Mouse (Mus musculus) cerebellum, postnatal 36 days (tissue): ENCODE data around the gene Gsto2.
"Not testable (repeated sequence)": the region's sequence is repeated elsewhere in the genome, so short reads cannot be mapped to it uniquely, and the experiment has no call there.

Experiments
- DNase-seq, 2 experiments: peaks; one replicate each; pipeline ENCODE4 v3.0.0; 2021 to 2022; ENCODE audit warnings: mixed read lengths in 2 of 2

Gene Gsto2

DNA sequence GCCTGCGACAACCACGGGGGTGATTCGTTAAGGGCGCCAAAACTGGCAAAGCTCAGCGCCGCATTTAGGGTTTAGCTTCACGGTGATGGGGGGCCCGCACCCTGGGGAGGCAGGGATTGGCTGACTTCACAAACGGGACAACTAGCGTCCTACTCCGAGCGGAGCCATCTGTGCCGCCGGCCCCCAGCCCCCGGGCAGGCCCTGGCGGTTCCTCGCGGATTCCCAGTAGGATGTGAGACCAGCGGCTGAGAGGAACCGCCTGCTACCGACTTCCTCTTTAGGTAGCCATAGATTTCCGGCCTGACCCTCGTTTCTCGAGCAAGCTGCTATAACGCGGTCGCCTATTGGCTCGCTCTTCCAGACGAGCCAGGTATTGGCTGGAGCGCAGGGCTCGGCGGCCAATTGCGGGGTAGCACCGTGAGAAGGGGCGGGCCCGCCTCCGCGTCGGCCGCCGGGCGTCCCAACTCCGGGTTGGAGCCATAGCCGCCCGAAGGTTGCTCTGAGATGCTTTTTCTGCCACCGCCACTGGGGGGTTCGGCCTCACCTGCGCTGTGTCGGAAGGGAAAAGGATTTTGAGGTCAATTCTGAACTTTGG is at the start of gene Gsto2:
TSS of gene Gsto2 (plus strand) at position 182 of the 595 bp plus-strand sequence.
- DNase-seq: peak; percentile 92 to 95

GRCm38 (mm10) chr19:47817692-47818091 is 47.6 kb upstream of the Gsto2 start:
- no peak for DNase-seq

GRCm38 (mm10) chr19:47820832-47821493 is 44.4 kb upstream of the Gsto2 start:
- peak; percentile 72 to 73 for DNase-seq

DNA sequence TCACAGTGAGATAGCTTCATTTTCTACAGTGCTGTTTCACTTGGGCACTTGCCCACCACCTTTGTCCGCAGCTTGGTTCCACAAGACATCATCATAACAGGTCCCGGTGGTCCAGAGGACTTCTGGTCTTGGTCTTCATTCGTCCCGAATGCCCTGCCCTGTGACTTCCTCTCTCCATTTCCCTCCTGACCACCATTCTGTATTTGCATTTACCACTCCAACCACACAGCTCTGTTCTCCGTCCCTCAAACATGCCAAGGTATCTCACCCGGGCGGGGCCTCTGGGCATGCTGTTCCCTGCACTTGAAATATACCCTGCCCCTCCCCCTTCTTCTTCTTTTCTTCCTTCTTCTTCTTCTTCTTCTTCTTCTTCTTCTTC is 43.9 kb upstream of the Gsto2 start:
- DNase-seq: no peak

DNA sequence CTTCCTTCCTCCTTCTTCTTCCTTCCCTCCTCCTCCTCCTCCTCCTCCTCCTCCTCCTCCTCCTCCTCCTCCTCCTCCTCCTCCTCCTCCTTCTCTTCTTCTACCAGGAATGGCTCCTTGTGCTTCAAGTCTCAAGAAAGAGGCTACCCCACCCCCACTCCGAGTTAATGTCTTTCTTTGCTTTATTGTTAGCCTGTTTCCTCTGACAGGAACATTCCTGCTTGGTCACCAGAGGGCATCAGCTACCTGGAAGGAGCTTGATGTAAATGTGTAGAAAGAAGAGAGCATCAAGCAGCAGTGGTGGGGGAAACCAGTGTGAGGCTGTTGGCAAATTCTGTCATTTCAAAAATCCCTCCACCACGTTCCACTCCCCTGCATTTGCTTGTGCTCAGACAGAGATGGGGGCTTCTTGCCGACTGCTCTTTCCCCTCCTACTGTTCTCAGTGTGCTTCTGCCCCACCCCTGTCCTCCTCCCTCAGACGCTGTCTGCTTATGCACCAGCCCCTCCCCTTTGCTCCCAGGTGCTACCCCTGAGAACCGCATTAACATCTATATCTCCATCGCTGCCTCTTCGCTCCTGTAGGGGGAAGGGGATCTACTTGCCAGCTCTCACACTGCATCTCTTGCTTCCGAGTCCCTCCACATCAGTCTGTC is 43.1 kb upstream of the Gsto2 start:
- no peak for DNase-seq

DNA sequence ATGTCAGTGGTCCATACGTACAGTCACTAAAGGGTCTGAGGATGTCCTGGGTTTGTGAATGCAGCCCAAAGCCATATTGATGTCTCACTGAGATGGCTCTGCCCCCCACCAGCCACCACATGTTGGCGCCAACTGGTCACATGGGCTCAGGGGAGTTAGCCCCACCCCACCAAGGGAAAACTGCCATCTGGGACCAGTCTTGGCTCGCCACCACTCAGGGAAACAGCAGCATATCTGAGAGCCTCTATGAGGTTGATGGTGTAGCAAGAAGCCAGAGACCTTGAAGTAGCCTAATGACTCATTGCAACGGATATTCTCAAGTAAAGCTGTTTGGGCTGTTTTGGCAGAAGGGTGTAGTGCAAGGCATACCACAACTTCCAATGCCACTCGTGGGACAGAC is 41.3 kb upstream of the Gsto2 start:
- DNase-seq: no peak

- DNase-seq: no peak
Measured at GRCm38 (mm10) chr19:47829913-47830450, 35.4 kb upstream of the Gsto2 start.

DNA sequence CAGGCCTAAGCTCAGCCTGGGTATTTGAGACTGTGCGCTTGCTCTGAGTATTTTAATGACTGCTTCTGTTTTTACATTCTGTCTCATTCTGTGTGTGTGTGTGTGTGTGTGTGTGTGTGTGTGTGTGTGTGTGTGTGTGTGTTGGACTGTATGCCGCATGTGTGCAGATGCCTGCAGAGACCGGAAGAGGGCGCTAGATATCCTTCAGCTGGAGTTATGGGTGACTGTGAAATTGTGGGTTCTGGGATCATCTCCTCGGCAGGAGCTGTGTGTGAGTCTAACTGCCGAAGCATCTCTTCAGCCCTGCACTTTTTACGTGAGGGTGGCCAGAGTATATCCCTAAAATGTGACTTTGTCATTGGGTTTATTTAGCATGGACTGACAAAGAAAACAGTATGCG is 34.2 kb upstream of the Gsto2 start:
- no peak for DNase-seq

DNA sequence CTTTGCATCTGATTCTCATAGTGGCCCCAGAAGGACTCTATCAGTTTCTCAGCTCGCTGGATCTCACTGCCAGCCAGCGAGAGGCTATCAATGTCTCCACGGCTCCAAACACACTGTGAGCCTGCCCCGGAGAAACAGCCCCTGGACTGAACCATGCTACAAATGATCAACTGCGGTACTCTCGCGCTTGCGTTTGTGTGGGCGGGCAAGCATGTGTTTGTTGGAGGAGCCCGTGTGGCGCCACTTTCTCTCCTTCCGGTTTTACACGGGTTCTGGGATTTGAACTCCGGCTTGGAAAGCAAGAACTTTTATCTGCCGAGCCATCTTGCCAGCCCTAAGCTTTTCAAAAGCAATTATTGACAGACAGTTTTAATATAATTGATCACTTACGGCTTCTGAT is 33.0 kb upstream of the Gsto2 start:
- DNase-seq: no peak

DNA sequence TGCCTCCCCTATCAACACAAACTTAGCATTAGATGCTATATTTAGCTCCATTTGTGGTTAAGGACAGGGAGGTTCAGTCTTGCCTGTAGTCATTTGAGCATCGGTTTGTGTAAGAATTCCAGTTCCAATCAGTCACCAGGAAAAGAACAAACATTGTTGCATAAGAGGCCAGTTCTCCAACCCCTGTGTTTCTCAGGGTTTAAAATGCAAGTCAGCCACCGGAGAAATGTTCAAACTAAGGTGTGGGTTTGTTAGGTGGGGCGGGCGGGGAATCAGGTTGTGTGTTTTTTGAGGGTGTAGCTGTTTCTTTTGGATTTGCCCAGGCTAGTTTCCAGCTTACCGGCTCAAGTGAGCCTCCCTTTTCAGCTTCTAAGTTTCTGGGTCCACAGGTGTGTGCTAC is 30.7 kb upstream of the Gsto2 start:
- DNase-seq: no peak

DNA sequence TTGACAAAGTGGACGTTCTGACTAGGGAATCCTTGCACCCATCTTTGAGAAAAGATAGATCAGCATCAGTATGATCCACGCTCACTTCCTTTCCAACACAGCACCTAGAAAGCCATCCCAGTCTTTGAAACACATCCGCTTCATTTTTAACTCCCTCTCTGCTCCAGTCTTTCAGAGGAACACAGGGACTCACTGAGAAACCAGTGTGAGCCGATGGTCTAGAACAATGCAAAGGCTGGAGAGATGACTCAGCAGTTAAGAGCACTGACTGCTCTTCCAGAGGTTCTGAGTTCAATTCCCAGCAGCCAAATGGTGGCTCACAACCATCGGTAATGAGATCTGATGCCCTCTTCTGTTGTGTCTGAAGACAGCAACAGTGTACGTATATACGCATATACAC is 29.6 kb upstream of the Gsto2 start:
- no peak for DNase-seq

DNA sequence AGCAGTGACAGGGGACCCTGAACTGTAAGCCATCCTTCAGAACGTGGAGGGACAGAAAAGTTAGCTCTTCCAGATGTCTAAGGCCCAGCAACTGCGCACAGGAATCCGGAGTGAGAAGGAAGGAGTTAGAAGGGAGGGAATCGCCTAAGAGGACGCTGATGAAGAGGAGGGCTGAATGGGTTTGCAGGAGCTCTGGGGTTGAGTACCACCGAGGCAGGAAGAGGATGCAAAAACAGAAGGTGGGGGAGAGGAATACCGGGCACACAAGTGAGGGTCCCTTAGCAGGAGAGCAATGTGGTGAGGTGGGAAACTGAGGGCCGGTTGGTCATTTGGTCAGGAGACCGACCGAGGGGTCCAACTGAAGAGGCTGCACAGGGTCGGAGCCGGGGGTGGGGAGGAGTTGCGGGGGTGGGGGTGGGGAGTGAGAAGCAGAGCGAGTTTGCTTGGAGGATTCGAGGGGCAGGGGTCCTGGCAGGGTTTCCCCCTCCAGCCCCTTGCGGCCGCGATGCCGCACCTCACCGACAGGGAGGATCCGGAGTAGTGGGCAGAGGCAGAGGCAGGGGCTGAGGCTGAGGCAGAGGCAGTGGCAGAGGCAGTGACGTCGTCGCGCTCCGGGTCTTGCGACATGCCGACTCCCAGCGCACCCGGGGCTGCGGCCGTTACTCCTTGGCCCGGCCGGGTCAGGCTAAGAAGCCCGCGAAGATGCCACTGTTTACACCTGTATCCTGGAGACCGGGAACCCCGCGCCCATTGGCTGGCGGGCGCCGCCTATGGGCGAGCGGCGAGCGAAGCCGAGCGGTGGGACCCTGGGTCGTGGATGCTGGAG is 28.4 kb upstream of the Gsto2 start:
- peak; percentile 51 to 57 for DNase-seq

- no peak for DNase-seq
Measured at GRCm38 (mm10) chr19:47837527-47837901, 27.8 kb upstream of the Gsto2 start.

DNA sequence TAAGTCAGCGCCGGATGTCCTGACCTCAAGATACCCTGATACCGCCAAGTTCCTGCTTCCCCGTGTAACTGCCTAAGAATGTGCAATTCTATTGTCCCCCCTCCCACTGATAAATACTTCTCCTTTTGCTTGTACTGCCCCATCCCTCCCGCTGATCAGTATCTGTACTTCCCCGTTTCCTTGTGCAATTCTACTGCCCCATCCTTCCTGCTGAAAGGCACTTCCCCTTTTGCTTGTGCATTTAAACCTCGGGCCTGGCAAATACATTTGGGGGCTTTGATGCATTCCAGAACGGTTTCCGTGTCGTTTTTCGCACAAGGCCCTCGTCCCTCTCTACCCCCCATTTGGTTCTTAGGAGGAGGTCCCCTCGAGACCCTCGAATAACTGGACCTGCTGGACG is 24.1 kb upstream of the Gsto2 start:
- not testable (repeated sequence) for DNase-seq

- DNase-seq: no peak
Measured at GRCm38 (mm10) chr19:47849735-47850134, 15.6 kb upstream of the Gsto2 start.

DNA sequence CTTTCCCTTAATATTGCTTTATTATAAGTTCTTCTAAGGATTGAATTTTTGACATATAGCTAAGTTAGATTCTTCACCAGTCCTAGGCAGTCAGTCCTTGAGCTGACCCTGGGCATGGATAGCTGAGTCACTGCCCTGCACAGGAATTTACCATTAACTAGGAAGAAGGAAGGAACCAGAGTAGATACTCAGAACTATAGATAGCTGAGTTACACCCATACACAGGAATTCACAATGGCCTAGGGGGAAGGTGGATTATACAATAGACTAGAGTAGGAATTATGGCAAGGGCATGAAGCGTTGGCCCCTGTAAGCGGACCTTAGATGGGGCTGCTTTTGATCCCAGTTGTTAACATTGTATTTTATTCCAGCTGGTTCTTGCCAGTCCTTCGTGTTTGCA is 13.2 kb upstream of the Gsto2 start:
- DNase-seq: not testable (repeated sequence)

DNA sequence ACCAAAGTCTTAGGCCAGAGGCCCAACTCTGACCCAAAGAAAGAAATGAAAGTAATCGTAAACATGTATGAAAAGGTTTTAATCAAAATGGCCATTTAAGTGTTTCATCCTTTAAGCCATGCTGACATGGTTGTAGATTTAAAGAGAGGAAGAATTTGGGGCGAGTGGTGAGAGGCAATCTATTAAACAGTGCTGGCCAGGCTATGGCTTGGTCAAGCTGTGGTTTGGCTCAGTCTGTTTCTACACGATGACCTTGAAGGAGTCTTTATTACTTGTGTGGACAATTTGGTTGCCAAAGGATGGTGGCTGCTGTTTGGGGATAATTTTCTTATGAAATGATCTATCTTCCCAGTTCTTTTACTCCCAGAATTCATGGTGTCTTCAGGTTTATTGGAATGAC is 12.3 kb upstream of the Gsto2 start:
- DNase-seq: no peak

GRCm38 (mm10) chr19:47853951-47854795 is 11.2 kb upstream of the Gsto2 start:
- DNase-seq: no peak

GRCm38 (mm10) chr19:47854796-47855783 is 10.2 kb upstream of the Gsto2 start, which contains the start of gene Gsto1:
Gene Gsto1 (plus strand): TSS chr19:47854970.
- peak; percentile 89 for DNase-seq

DNA sequence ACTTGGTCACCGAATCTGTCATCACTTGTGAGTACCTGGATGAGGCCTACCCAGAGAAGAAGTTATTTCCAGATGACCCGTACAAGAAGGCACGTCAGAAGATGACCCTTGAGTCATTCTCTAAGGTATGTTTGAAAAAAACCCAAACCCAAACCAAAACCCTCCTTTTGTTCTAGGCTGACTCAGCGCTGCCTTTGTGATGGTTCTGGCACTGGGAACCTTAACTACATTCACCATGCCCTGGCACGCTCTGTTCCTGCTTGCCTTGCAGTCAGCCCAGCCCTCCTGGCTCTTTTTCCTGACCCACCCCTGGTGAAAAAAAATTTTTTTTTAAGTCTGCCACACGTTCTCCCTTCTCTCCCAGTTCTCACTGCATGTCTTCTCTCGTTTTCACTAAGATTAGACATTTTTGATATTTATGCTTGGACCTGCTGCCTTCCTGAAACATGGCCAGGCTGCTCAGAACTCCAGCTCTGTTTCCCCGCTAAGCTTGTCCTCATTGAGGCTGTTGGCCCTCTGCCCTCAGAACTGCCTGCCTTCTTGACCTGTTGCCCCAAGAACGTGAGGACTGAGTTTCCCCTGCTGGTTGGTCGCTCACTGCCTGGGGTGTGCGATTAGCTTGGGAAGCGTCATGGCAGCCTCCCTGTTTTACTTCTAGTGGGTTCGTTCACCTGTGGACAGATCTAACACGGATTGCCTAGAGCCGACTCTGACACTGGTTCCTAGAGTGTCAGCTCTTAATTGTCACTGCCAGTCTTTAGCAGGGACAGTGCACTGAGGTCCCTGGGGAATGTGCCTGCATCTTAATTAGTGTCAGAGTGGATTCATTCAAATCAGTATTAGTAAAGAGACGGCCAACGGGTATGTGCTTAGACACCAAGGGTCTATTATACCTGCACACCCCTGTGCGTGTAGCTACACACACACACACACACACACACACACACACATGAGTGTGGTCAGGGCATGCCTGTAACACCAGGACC is 7.1 kb upstream of the Gsto2 start:
- no peak for DNase-seq
